Mouse (Mus musculus): ENCODE data around the gene Tsc1.

Gene Tsc1

DNA sequence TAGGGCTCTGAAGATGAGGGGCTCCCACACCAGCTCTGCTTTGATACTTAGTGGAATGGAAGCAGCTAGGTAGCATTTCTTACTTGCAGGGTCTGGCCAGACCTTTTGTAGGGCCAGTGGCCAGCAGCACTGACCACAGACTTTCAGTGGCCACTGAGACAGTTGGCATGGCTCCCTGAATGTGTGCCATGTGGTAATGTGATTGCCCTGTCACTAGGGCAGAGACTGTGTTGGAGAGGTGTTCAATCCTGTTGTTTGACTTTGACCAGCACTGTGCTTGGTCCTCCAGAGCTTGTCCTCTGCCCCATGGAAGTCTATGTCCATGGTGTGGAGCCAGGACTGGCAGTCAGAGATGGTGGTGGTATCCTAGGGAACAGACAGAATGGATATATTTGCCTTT, 9.5 kb downstream of the Tsc1 start:
- no peak for DNase-seq

GRCm38 (mm10) chr2:28653351-28653750, 12.3 kb downstream of the Tsc1 start:
- DNase-seq = no peak

- DNase-seq = peak; percentile 41 to 51
These were observed 13.3 kb downstream of the Tsc1 start for GRCm38 (mm10) chr2:28654295-28654694.

- DNase-seq = no peak
These were observed 15.2 kb downstream of the Tsc1 start for GRCm38 (mm10) chr2:28656216-28656615.

- DNase-seq = no peak
These were observed 21.9 kb downstream of the Tsc1 start for GRCm38 (mm10) chr2:28662891-28663290.

- no peak for DNase-seq
These were observed 24.8 kb downstream of the Tsc1 start for GRCm38 (mm10) chr2:28665818-28666217.

- no peak for DNase-seq
These were observed 30.4 kb downstream of the Tsc1 start for GRCm38 (mm10) chr2:28671438-28671837.

- no peak for DNase-seq
These were observed 35.0 kb downstream of the Tsc1 start for GRCm38 (mm10) chr2:28676005-28676404.

DNA sequence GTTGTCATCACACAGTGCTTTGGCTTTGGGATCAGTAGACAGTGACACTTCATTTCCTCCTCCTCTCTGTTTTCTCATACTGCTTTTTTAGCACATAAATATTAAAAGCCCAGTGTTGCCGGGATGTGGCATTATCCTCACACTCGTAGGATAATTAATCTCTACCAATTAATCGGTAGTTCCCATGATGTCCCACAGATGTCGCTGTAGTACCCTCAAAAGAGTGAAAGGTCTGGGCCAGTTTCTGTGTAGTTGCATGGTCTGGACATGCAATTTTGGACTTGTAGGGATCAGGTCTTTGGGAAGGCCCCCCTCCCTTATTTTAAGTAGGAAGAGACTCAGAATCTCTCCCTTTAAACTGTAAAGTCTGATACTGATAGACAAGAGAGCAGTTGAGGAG, 39.7 kb downstream of the Tsc1 start:
- peak; percentile 53 to 54 for DNase-seq

- DNase-seq = peak in 1 of 2 experiments; percentile 21
These were observed 40.7 kb downstream of the Tsc1 start for GRCm38 (mm10) chr2:28681718-28682117.

DNA sequence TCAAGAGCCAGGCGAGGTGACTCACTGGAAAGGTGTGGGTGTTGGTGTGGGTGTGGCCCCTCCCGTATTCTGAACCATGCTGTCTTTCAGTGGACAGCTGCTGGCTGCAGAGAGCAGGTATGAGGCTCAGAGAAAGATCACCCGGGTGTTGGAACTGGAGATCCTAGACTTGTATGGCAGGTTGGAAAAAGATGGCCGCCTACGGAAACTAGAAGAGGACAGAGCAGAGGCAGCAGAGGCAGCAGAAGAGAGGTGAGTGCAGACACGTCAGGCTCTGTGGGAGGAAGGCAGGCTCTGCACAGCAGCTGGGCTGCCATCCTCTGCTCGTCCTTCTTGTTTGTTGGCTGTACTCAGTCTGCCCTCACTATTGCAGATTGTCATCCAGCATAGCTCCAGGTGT, 44.9 kb downstream of the Tsc1 start:
- DNase-seq = no peak

DNA sequence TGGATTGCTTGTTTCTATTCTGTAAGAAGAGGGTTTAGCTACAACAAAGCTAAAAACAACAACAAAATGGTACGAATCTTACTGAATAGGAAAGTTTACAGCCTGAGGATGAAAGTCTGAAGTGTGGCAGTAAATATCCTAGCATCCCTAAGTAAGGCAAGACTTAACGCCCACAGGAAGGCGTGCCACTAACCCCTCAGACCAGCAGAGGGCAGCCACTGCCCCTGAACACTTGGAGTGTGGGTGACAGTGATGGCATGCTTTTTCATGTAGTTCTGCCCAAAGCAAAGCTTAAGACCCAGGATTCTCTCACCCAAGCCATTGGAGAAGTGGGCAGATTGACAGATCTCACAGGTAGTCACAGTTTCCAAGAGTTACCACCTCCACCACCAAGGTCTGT, 47.4 kb downstream of the Tsc1 start:
- DNase-seq = peak; percentile 67 to 69

GRCm38 (mm10) chr2:28692692-28693091, 51.7 kb downstream of the Tsc1 start:
- no peak for DNase-seq

- DNase-seq = no peak
These were observed 57.5 kb downstream of the Tsc1 start for GRCm38 (mm10) chr2:28698566-28698965.

- DNase-seq = peak; percentile 93
These were observed 58.6 kb downstream of the Tsc1 start, which contains the start of the genes Spaca9 and Ak8 for GRCm38 (mm10) chr2:28699361-28700335. Spaca9 (minus strand) TSS chr2:28699727. Ak8 (plus strand) TSS chr2:28700164.

DNA sequence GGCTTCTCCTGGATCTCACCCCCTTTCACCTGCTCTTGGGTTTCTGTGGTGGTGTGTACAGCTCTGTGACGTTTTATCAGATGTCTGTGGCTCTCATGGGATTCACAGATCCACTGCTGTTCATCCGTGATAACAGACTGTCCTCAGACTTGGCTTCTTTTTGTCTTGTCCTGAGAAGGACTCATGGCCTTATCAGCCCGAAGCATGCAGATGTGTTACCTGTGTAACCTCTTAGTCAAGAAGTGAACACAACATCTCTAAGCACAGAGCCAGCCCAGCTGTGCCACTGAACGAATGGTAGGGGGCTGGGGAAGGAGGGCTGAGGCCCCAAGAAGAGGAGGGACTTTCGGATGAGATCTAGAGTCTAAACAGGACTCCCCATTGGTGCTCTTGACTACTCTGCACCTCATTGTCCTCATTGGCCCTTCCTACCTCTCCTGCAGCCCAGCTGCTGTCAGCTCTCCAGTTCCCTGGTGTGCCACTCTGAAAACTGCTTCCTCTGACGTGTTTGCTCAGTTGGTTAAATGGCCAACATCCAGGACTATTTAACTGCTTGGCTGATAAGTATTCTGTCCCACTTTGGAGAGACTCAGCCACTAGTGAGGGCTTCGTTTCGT, 60.7 kb downstream of the Tsc1 start:
- DNase-seq = no peak

DNA sequence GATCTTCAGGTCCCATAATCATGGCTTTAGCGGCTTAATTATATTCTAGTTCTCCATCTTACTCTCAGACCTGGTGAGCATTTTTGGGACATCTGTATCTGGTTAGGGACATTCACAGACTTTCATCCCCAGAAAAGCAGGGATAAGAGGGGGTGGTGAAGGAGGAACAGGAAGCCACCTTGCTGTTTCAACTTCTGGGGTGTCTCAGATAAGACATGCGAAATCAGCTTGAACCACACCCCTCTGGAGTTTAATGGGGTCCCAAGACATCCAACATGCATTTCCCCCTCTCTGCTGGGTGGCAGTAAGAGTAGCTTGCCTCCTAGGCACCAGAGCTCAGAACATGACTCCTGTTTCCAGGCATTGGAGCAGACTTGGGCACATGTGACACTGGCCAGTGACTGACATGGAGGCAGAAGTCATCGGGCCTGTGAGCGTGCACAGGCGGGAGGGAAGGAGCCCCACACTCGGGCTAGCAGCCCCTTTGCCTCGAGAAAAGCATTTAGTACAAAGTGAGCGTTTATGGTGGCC, 65.1 kb downstream of the Tsc1 start:
- DNase-seq = peak in 1 of 2 experiments; percentile 10

DNA sequence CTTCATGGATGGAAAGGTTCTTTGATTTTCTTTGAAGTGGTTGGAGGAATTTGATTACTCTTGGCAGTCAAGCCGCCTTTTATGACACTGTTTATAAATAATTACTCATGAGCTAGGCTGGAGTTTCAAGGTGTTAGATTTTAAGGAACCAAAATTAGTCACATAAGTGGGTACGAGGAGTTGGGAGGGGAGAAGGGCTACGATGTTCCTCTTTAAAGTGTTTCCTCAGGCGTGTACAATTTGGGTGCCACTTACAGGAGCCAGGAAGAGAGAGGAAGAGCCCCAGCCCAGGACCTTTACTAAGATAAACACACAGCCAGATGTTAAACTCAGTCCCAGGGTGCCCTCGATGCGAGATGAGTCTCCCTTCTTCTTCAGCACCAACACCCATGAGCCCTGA, 65.8 kb downstream of the Tsc1 start:
- no peak for DNase-seq

DNA sequence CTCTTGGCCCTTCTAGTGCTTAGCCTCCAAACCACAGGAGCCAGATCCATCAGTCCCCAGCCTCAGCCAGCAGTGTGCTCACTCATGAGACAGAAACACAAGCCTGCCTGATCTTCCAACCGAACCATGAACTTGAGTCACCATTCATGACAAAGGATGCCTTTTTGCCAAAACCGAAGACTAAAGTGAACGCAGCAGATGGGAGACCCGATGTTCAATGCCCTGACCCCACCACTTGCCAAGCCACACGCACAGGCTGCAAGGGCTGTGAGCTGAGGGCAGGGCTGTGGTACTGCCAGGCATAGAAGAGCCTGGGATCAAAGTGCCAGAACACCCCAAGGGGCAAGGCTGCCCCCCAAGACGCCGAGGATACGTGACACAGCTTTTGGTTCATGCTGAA, 72.0 kb downstream of the Tsc1 start:
- DNase-seq = no peak

GRCm38 (mm10) chr2:28722419-28722818, 81.4 kb downstream of the Tsc1 start:
- DNase-seq = no peak

DNA sequence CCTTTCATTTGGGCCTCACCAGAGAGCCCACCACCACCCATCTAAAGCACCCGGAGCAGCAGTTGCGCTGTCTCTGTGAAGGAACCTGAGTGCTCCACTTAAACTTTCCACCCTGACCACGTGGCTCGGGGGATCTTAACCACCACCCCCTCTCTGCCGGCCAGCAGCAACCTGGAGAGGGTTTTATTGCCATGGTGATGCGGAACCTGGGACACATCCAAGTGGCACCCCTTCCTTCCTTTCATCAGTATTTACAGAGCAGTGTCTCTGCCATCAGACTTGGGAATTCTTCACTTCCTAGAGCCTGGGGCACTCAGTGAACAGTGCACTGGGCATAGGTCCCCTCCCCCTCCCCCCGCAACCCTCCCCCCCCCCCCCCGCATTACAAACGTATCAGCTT, 82.9 kb downstream of the Tsc1 start:
- DNase-seq = peak in 1 of 2 experiments; percentile 14

DNA sequence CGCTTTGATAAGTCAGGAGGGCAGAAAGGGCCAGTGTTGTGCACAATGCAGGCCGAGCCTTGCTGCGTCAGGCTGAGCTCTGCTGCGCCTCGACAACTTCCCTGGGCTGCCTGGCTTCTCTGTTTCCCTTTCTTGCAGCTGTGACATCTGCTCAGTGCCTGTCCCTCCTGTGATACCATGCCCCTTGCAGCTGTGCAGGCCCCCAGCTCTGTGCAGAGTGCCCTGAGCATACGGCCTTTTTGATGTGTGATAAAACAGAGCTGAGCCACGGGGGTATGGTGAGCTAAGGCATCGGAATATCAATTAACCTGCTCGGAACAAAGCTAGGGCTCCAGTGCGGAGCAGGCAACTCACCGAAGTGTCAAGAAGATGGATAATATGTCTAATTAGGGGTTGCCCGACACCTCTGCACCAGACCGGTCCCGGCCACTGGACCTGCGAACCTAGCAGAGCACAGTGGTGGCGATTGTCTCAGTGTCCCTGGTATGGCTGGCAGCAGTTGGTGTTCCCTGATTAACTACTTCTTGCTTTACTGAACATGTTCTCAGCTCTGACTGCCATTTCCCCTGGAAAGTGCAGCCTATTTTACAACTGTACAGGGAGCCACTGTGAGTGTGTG, 86.9 kb downstream of the Tsc1 start:
- no peak for DNase-seq

GRCm38 (mm10) chr2:28730676-28731075, 89.6 kb downstream of the Tsc1 start:
- no peak for DNase-seq
